Mouse (Mus musculus) intestine, postnatal 0 days (tissue): ENCODE measurements around the gene Gprin2. TPM values are rescaled to one million over a fixed set of nuclear protein-coding genes. Genes with fewer than 3 reads are reported as not detected.

Experiments used
- ATAC-seq: fragments of 200-750 bp; cut with Nextera tagmentation; 2 replicates; pipeline ENCODE4 v1.8.0; 2017; ENCODE audit warnings: mild to moderate bottlenecking, moderate TSS enrichment, moderate library complexity
- H3K27ac ChIP-seq: fragments of 300-500 bp; sonication (generic); 2 replicates; pipeline ENCODE4 v1.5.1; 2014; ENCODE audit warnings: mild to moderate bottlenecking, low read depth, low read length, moderate library complexity
- H3K27me3 ChIP-seq: fragments of 300-500 bp; sonication (generic); replicated peaks from 2 replicates; pipeline ENCODE4 v1.6.1; 2014; ENCODE audit warnings: low read length, mixed read lengths; ENCODE audit not compliant: control insufficient read depth, insufficient read depth
- H3K36me3 ChIP-seq: fragments of 300-500 bp; sonication (generic); 2 replicates; pipeline ENCODE4 v1.6.1; 2014; ENCODE audit warnings: mild to moderate bottlenecking, moderate library complexity; ENCODE audit not compliant: control insufficient read depth, insufficient read depth
- H3K4me1 ChIP-seq: fragments of 300-500 bp; sonication (generic); replicated peaks from 2 replicates; pipeline ENCODE4 v1.6.1; 2014; ENCODE audit warnings: antibody characterized with exemption, low read length, mixed read lengths; ENCODE audit not compliant: control insufficient read depth, insufficient read depth
- H3K4me2 ChIP-seq: fragments of 300-500 bp; sonication (generic); replicated peaks from 2 replicates; pipeline ENCODE4 v1.6.1; 2014; ENCODE audit warnings: low read depth, mild to moderate bottlenecking, moderate library complexity
- H3K4me3 ChIP-seq: fragments of 300-500 bp; sonication (generic); 2 replicates; pipeline ENCODE4 v1.5.1; 2014; ENCODE audit warnings: low read depth, low read length
- H3K9ac ChIP-seq: fragments of 300-500 bp; sonication (generic); 2 replicates; pipeline ENCODE4 v1.6.1; 2014; ENCODE audit warnings: mild to moderate bottlenecking, low read depth, low read length
- H3K9me3 ChIP-seq: fragments of 300-500 bp; sonication (generic); 2 replicates; pipeline ENCODE4 v1.6.1; 2016; ENCODE audit warnings: mixed run types; ENCODE audit not compliant: control insufficient read depth
- CTCF ChIP-seq: sonication (generic); IDR thresholded peaks from 2 replicates; pipeline ENCODE4 v1.5.1; 2016; ENCODE audit warnings: low read depth, mild to moderate bottlenecking, control low read depth, antibody characterized with exemption, moderate library complexity
- WGBS: fragments of 180-500 bp; shearing (Covaris S2); extraction: QIAGEN DNeasy Blood & Tissue Kit; methylation state at CpG from one replicate; pipeline ENCODE4 v1.1.7; 2014; 5-methylcytosine and 5-hydroxymethylcytosine counted together
- polyA plus RNA-seq: library from polyadenylated mRNA; unstranded; fragments of >200 nt; fragmentation: Nextera tagmentation; extraction: Ambion mirVana; gene quantifications from 2 replicates; pipeline ENCODE4 v1.2.1, GENCODE M21; 2015

Gprin2 gene
- polyA plus RNA-seq, 1 experiment from 2014 or later = 0.13 TPM

- H3K4me1 ChIP-seq = no peaks in the 10 kb centered on the region
- no peak overlapping the region for H3K4me2 ChIP-seq
- no peaks in the 10 kb centered on the region for H3K9me3 ChIP-seq
- no peaks in the 10 kb centered on the region for H3K27me3 ChIP-seq
- H3K36me3 ChIP-seq = no peaks in the 10 kb centered on the region
- H3K9ac ChIP-seq = no peak overlapping the region
- no peak overlapping the region for H3K27ac ChIP-seq
- no peak for ATAC-seq
- WGBS = 82% methylated on average over 4 of the region's 4 CpGs
- TF ChIP-seq CTCF = no peak
- no peak overlapping the region for H3K4me3 ChIP-seq
Measured at GRCm38 (mm10) chr14:34193879-34194278, 7.6 kb downstream of the Gprin2 start.

- WGBS = 71% methylated on average over 7 of the region's 7 CpGs
- no peaks in the 10 kb centered on the region for H3K9me3 ChIP-seq
- H3K4me1 ChIP-seq = no peaks in the 10 kb centered on the region
Measured at GRCm38 (mm10) chr14:34190361-34190760, 11.1 kb downstream of the Gprin2 start.

GRCm38 (mm10) chr14:34188629-34189028 is 12.8 kb downstream of the Gprin2 start:
- no peak overlapping the region for H3K4me2 ChIP-seq
- no peaks in the 10 kb centered on the region for H3K9me3 ChIP-seq
- no peaks in the 10 kb centered on the region for H3K36me3 ChIP-seq
- ATAC-seq = no peak
- no peak overlapping the region for H3K27ac ChIP-seq
- no peaks in the 10 kb centered on the region for H3K4me1 ChIP-seq
- no peaks in the 10 kb centered on the region for H3K27me3 ChIP-seq
- TF ChIP-seq CTCF = peak; percentile 82
- no peak overlapping the region for H3K4me3 ChIP-seq
- 71% methylated on average over 5 of the region's 5 CpGs for WGBS
- no peak overlapping the region for H3K9ac ChIP-seq

More at GRCm38 (mm10) chr14:34190361-34190760, 11.1 kb downstream of the Gprin2 start:
- ATAC-seq = no peak
- no peak overlapping the region for H3K4me2 ChIP-seq
- no peak for TF ChIP-seq CTCF
- no peak overlapping the region for H3K9ac ChIP-seq
- H3K4me3 ChIP-seq = no peak overlapping the region
- no peaks in the 10 kb centered on the region for H3K36me3 ChIP-seq
- H3K27me3 ChIP-seq = no peaks in the 10 kb centered on the region
- H3K27ac ChIP-seq = no peak overlapping the region

- no peak for TF ChIP-seq CTCF
- Histone ChIP-seq H3K4me2 (no peak overlapping the region), H3K36me3 (no peaks in the 10 kb centered on the region), H3K27me3 (no peaks in the 10 kb centered on the region), H3K9ac (no peak overlapping the region), H3K4me1 (no peaks in the 10 kb centered on the region), H3K4me3 (no peak overlapping the region), H3K9me3 (no peaks in the 10 kb centered on the region), H3K27ac (no peak overlapping the region)
- no peak for ATAC-seq
- 84% methylated on average over 1 of the region's 1 CpGs for WGBS
Measured at GRCm38 (mm10) chr14:34183101-34183500, 18.4 kb downstream of the Gprin2 start.

- 79% methylated on average over 3 of the region's 3 CpGs for WGBS
- H3K4me2 ChIP-seq = no peak overlapping the region
- H3K4me1 ChIP-seq = no peaks in the 10 kb centered on the region
- H3K27me3 ChIP-seq = no peaks in the 10 kb centered on the region
- H3K9me3 ChIP-seq = no peaks in the 10 kb centered on the region
- no peaks in the 10 kb centered on the region for H3K36me3 ChIP-seq
- no peak overlapping the region for H3K4me3 ChIP-seq
- H3K9ac ChIP-seq = no peak overlapping the region
- TF ChIP-seq CTCF = no peak
- no peak overlapping the region for H3K27ac ChIP-seq
- ATAC-seq = no peak
Measured at GRCm38 (mm10) chr14:34179351-34179750, 22.1 kb downstream of the Gprin2 start.

- H3K27ac ChIP-seq = no peak overlapping the region
- no peak for ATAC-seq
- H3K9me3 ChIP-seq = no peaks in the 10 kb centered on the region
- TF ChIP-seq CTCF = no peak
- no peak overlapping the region for H3K9ac ChIP-seq
- no peak overlapping the region for H3K4me3 ChIP-seq
- no peak overlapping the region for H3K4me2 ChIP-seq
- no peaks in the 10 kb centered on the region for H3K4me1 ChIP-seq
- 82% methylated on average over 3 of the region's 3 CpGs for WGBS
- no peaks in the 10 kb centered on the region for H3K27me3 ChIP-seq
- H3K36me3 ChIP-seq = no peaks in the 10 kb centered on the region
Measured at GRCm38 (mm10) chr14:34171107-34171506, 30.3 kb downstream of the Gprin2 start.

- no peak for TF ChIP-seq CTCF
- ATAC-seq = no peak
- no peak overlapping the region for H3K4me3 ChIP-seq
Measured at GRCm38 (mm10) chr14:34155752-34156151, 45.7 kb downstream of the Gprin2 start.

More at GRCm38 (mm10) chr14:34155752-34156151, 45.7 kb downstream of the Gprin2 start:
- no peak overlapping the region for H3K27ac ChIP-seq
- H3K4me2 ChIP-seq = no peak overlapping the region
- no peaks in the 10 kb centered on the region for H3K36me3 ChIP-seq
- H3K4me1 ChIP-seq = no peaks in the 10 kb centered on the region
- 0 out of 2 replicates have a peak, but pooled peaks cover 3% of the 10 kb centered on the region for H3K27me3 ChIP-seq
- 78% methylated on average over 12 of the region's 12 CpGs for WGBS
- H3K9ac ChIP-seq = no peak overlapping the region
- H3K9me3 ChIP-seq = no peaks in the 10 kb centered on the region
